Mouse (Mus musculus): ENCODE measurements around the gene Nlgn3. TPM values are rescaled to one million over a fixed set of nuclear protein-coding genes. Genes with fewer than 3 reads are reported as not detected.
A peak's percentile ranks its signal among the peaks of the same experiment; 100 is the strongest.

Nlgn3 gene
- polyA plus RNA-seq, 1 experiment from 2014 or later: 12.3 TPM

DNA sequence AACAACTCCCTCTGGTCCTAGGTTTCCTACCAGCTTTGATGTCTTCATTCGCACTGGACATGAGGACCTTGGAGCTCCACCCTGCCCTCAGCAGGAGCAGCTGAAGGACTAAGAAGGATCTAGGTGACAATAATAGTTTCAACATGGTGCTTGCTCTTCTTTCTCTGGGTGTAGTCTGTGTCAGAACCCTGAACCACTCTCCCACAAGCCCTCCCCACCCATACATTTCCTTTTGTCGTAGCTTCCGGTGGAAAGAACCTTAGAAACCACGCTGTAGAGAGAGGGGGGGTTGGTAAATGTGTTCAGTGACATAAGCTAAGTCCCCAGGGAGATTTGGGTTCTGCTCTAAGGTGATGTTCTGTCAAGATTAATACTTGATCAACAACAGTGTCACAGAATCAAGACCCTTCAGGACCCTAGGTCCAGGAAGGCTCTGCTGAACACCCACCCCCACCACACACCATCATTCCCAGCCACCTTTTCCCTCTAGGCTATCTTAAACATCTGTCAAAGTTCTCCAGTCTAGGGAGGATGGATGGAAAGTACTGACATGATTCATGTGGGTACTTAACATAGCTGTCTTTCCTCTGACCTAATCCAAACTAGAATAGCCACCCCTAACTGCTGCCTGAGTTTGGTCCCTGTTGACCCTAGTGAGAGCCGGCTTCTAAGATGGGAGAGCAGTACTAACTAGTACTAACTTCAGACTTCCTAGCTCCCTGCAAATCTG, 30.8 kb upstream of the Nlgn3 start, which contains the start of gene Il2rg:
Gene Il2rg (minus strand): TSS at position 231 of the 730 bp plus-strand sequence.
- Histone ChIP-seq H3K36me3 (ENCODE audit: control insufficient read depth, insufficient read depth, low read length) (no peaks in the 10 kb centered on the region), H3K4me3 (ENCODE audit: low read depth, low read length) (no peak within 1 kb of the TSS), H3K4me2 (ENCODE audit: low read depth, severe bottlenecking) (0 out of 2 replicates have a peak within 1 kb of the TSS, but pooled peaks have one; percentile 0), H3K9me3 (ENCODE audit: control insufficient read depth, low read length) (no peaks in the 10 kb centered on the region), H3K27ac (replicated peaks; ENCODE audit: low read depth, low read length) (no peak within 1 kb of the TSS), H3K27me3 (ENCODE audit: control insufficient read depth, insufficient read depth, low read length) (no peaks in the 10 kb centered on the region), H3K4me1 (ENCODE audit: control insufficient read depth, insufficient read depth, low read length) (no peaks in the 10 kb centered on the region), H3K9ac (ENCODE audit: low read length) (no peak within 1 kb of the TSS)
- DNase-seq (ENCODE audit: low spot score) (no peak), ATAC-seq (ENCODE audit: insufficient number of reproducible peaks, low FRiP score, low TSS enrichment, low read depth) (no peak)
- 61% methylated on average over 5 of the region's 5 CpGs for WGBS

DNA sequence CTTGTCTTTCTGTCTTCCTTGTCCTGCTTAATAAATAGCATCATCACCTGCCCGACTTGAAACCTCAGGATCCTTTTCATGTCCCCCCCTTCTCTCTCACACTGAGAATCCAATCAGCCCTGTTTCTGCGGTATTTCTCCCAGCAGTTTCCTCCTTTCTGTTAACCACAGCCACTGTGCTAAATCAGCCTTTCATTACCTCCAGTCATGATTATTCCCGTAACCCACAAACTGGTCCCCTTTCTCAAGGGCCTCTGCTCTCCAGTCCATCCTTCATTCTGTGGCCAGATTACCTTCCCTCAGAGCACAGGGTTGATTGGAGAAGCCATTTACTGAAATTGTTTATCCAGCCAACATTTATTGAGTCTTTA, 30.2 kb upstream of the Nlgn3 start, which contains the start of gene Gm20489:
Gene Gm20489 (minus strand): TSS at position 269 of the 370 bp plus-strand sequence.
- H3K36me3 ChIP-seq (ENCODE audit: control insufficient read depth, insufficient read depth, low read length): no peaks in the 10 kb centered on the region
- no peak within 1 kb of the TSS for H3K4me3 ChIP-seq (ENCODE audit: low read depth, low read length)
- 48% methylated on average over 3 of the region's 3 CpGs for WGBS
- H3K27ac ChIP-seq (replicated peaks; ENCODE audit: low read depth, low read length): no peak within 1 kb of the TSS
- H3K9me3 ChIP-seq (ENCODE audit: control insufficient read depth, low read length): no peaks in the 10 kb centered on the region
- no peaks in the 10 kb centered on the region for H3K4me1 ChIP-seq (ENCODE audit: control insufficient read depth, insufficient read depth, low read length)
- ATAC-seq (ENCODE audit: insufficient number of reproducible peaks, low FRiP score, low TSS enrichment, low read depth) (no peak), DNase-seq (ENCODE audit: low spot score) (no peak)
- no peak within 1 kb of the TSS for H3K9ac ChIP-seq (ENCODE audit: low read length)
- no peak within 1 kb of the TSS for H3K4me2 ChIP-seq (ENCODE audit: low read depth, severe bottlenecking)
- H3K27me3 ChIP-seq (ENCODE audit: control insufficient read depth, insufficient read depth, low read length): no peaks in the 10 kb centered on the region

DNA sequence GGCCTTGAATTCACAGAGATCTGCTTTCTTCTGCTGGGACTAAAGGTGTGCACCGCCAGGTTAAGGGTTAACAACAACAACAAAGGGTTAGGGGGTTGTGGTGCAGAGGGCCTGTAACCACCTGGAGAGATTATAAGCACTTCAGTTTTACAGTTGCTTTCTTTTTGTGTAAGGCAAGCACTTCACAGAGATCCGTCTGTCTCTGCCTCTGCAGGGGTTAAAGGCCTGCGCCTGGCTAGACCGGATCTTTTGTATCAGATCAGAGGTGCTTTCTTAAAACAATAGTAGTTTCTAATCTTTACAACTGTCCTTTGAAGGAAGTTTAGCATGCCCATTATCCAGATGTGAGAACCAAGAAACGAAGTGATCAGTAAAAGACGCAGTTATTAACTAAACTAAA, 25.6 kb upstream of the Nlgn3 start:
- Histone ChIP-seq H3K9me3 (ENCODE audit: control insufficient read depth, low read length) (no peaks in the 10 kb centered on the region), H3K36me3 (ENCODE audit: control insufficient read depth, insufficient read depth, low read length) (no peaks in the 10 kb centered on the region), H3K9ac (ENCODE audit: low read length) (peak overlapping the region; percentile 67; the same call in 1 of the 2 replicates), H3K4me2 (ENCODE audit: low read depth, severe bottlenecking) (no peak overlapping the region), H3K27ac (replicated peaks; ENCODE audit: low read depth, low read length) (peak overlapping the region; percentile 53), H3K4me1 (ENCODE audit: control insufficient read depth, insufficient read depth, low read length) (no peaks in the 10 kb centered on the region), H3K4me3 (ENCODE audit: low read depth, low read length) (peak overlapping the region; percentile 52; the same call in 1 of the 2 replicates), H3K27me3 (ENCODE audit: control insufficient read depth, insufficient read depth, low read length) (peaks cover 5% of the 10 kb centered on the region)
- DNase-seq (ENCODE audit: low spot score): no peak
- peak; percentile 19; the same call in 1 of the 2 replicates for ATAC-seq (ENCODE audit: insufficient number of reproducible peaks, low FRiP score, low TSS enrichment, low read depth)
- WGBS: 20% methylated on average over 6 of the region's 6 CpGs

DNA sequence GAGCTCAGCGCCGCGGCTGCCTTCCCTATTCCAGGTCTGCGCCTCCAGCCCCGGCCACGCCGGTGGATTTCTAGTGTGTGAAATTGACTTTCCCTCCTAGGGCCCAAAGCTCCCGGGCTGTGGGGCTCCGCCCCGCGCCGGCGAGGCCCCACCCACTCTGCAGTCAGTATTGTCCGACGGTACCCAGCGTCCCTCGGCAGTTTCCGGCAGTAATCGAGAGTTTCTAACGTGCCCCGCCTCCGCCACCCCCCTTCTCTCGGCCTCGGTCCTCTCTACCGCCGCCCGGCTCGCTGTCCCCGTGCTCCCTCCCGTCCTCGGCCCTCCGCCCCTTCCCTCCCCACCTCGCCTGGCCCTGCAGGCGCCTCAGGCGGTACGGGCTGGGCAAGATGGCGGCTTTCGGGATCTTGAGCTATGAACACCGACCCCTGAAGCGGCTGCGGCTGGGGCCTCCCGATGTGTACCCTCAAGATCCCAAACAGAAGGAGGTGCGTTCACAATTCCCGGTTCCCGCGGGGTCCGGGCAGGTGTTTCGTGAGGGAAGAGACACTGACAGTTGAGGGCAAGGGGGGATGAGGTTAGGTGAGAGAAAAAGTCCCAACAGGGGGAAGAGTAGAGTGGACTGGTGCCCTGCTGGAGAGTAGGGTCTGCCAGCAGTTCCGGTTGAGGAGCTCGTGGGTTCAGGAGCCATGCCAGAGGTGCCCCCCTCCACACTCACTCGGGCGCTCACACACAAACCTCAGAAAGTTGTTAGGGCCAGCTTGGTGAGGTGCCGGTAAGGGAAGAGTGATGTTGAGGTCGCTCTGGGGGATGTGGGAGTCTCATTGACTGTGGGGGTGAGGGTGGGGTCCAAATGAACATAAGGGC, 24.9 kb upstream of the Nlgn3 start, which contains the start of gene Med12:
Gene Med12 (plus strand): TSS at position 156 of the 864 bp plus-strand sequence.
- Histone ChIP-seq H3K27me3 (ENCODE audit: control insufficient read depth, insufficient read depth, low read length) (peaks cover 5% of the 10 kb centered on the region), H3K9ac (ENCODE audit: low read length) (peak within 1 kb of the TSS; percentile 67), H3K4me1 (ENCODE audit: control insufficient read depth, insufficient read depth, low read length) (no peaks in the 10 kb centered on the region), H3K4me2 (ENCODE audit: low read depth, severe bottlenecking) (peak within 1 kb of the TSS; percentile 45), H3K4me3 (ENCODE audit: low read depth, low read length) (peak within 1 kb of the TSS; percentile 52), H3K27ac (replicated peaks; ENCODE audit: low read depth, low read length) (peak within 1 kb of the TSS; percentile 53), H3K9me3 (ENCODE audit: control insufficient read depth, low read length) (no peaks in the 10 kb centered on the region), H3K36me3 (ENCODE audit: control insufficient read depth, insufficient read depth, low read length) (no peaks in the 10 kb centered on the region)
- ATAC-seq (ENCODE audit: insufficient number of reproducible peaks, low FRiP score, low TSS enrichment, low read depth) (peak; percentile 98), DNase-seq (ENCODE audit: low spot score) (peak; percentile 88)
- WGBS: 17% methylated on average over 51 of the region's 54 CpGs

DNA sequence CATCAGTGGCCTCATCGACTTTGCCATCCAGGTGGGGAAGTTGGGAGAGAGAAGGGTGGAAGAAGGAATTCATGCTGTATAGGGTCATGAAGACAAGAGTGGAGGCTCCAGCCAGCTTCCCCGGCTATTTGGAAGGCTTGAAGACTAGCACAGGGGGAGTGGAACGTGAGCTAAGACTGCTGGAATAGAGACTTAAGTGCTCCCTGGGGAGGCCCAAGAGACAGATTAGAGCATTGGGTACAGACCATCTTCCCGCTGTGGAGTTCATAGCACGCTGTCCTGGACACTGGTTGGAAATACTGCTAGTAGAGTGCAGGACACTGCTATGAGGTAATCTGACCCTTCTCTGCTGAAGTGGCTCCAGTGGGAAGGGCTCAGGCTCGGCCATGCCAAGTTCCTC, 16.2 kb upstream of the Nlgn3 start:
- 88% methylated on average over 6 of the region's 6 CpGs for WGBS
- Histone ChIP-seq H3K4me3 (ENCODE audit: low read depth, low read length) (no peak overlapping the region), H3K9me3 (ENCODE audit: control insufficient read depth, low read length) (no peaks in the 10 kb centered on the region), H3K9ac (ENCODE audit: low read length) (no peak overlapping the region), H3K27ac (replicated peaks; ENCODE audit: low read depth, low read length) (no peak overlapping the region), H3K4me1 (ENCODE audit: control insufficient read depth, insufficient read depth, low read length) (no peaks in the 10 kb centered on the region), H3K4me2 (ENCODE audit: low read depth, severe bottlenecking) (no peak overlapping the region), H3K36me3 (ENCODE audit: control insufficient read depth, insufficient read depth, low read length) (peaks cover 5% of the 10 kb centered on the region), H3K27me3 (ENCODE audit: control insufficient read depth, insufficient read depth, low read length) (0 out of 2 replicates have a peak, but pooled peaks cover 2% of the 10 kb centered on the region)
- ATAC-seq (ENCODE audit: insufficient number of reproducible peaks, low FRiP score, low TSS enrichment, low read depth) (no peak), DNase-seq (ENCODE audit: low spot score) (no peak)

DNA sequence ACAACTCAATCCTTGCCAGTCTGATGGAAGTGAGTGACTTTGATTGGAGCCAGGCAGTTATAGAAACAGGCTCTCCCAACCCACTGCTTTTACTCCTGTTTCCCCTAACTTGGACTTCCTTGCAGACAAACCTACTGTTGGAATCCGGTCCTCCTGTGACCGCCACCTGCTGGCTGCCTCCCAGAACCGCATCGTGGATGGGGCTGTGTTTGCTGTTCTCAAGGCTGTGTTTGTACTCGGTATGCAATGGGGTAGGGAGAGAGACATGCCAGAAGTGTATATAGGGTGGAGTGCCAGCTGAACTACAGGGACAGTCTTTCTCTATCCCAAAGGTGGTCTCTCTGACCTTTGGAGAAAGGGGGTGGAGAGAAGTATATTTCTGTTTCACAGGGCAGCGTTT, 13.4 kb upstream of the Nlgn3 start:
- peaks cover 5% of the 10 kb centered on the region for H3K36me3 ChIP-seq (ENCODE audit: control insufficient read depth, insufficient read depth, low read length)

DNA sequence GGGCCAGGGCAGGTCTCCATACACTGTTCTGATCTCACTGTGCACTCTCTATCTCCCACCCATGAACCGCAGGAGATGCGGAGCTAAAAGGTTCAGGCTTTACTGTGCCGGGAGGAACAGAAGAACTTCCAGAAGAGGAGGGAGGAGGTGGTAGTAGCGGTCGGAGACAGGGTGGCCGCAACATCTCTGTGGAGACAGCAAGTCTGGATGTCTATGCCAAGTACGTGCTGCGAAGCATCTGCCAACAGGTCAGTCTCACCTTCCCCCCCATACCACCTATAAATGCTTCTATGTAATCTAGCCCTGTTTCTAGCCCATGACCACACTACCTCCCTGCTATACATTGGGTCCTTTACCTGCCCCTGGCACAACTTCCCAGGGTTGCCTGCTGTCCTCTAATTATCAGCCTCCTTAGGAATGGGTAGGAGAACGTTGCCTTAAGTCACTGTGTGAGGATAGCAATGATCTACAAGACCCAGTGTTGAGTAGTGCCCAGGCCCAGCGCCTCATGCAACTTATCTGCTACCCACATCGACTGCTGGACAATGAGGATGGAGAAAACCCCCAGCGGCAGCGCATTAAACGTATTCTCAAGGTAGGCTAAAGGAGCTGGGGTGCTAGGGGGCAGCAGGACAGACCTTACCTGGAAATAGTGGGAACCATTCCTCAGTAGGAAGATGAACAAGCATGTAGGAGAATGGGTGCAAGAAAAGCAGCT, 12.9 kb upstream of the Nlgn3 start:
- no peak overlapping the region for H3K27ac ChIP-seq (replicated peaks; ENCODE audit: low read depth, low read length)
- 89% methylated on average over 14 of the region's 14 CpGs for WGBS
- H3K4me3 ChIP-seq (ENCODE audit: low read depth, low read length): no peak overlapping the region
- 0 out of 2 replicates have a peak, but pooled peaks cover 8% of the 10 kb centered on the region for H3K27me3 ChIP-seq (ENCODE audit: control insufficient read depth, insufficient read depth, low read length)
- no peak for ATAC-seq (ENCODE audit: insufficient number of reproducible peaks, low FRiP score, low TSS enrichment, low read depth)
- no peaks in the 10 kb centered on the region for H3K9me3 ChIP-seq (ENCODE audit: control insufficient read depth, low read length)
- DNase-seq (ENCODE audit: low spot score): no peak
- H3K36me3 ChIP-seq (ENCODE audit: control insufficient read depth, insufficient read depth, low read length): peaks cover 6% of the 10 kb centered on the region
- H3K4me1 ChIP-seq (ENCODE audit: control insufficient read depth, insufficient read depth, low read length): no peaks in the 10 kb centered on the region
- H3K9ac ChIP-seq (ENCODE audit: low read length): no peak overlapping the region
- no peak overlapping the region for H3K4me2 ChIP-seq (ENCODE audit: low read depth, severe bottlenecking)

More for the DNA sequence above, 13.4 kb upstream of the Nlgn3 start:
- Histone ChIP-seq H3K27me3 (ENCODE audit: control insufficient read depth, insufficient read depth, low read length) (0 out of 2 replicates have a peak, but pooled peaks cover 8% of the 10 kb centered on the region), H3K4me1 (ENCODE audit: control insufficient read depth, insufficient read depth, low read length) (no peaks in the 10 kb centered on the region), H3K4me2 (ENCODE audit: low read depth, severe bottlenecking) (no peak overlapping the region), H3K9ac (ENCODE audit: low read length) (no peak overlapping the region), H3K27ac (replicated peaks; ENCODE audit: low read depth, low read length) (no peak overlapping the region), H3K9me3 (ENCODE audit: control insufficient read depth, low read length) (no peaks in the 10 kb centered on the region), H3K4me3 (ENCODE audit: low read depth, low read length) (no peak overlapping the region)
- WGBS: 31% methylated on average over 6 of the region's 6 CpGs
- peak; percentile 77 for DNase-seq (ENCODE audit: low spot score)
- no peak for ATAC-seq (ENCODE audit: insufficient number of reproducible peaks, low FRiP score, low TSS enrichment, low read depth)

DNA sequence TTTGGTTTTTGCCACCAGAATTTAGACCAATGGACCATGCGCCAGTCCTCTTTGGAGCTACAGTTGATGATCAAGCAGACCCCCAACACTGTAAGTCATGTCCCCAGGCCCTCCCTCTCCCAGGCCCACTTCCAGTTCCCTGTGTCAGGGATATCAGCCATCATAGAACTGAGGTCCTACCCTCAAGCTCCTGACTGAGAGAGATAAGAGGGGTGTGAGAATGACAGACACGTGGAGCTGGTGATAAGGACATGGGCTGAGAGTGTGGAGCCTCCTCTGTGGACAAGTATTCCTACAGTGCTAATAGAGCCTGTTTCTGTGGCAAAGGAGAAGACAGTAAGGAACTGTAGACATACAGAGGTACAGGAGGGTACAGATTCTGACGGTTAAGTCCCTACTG, 11.4 kb upstream of the Nlgn3 start:
- DNase-seq (ENCODE audit: low spot score) (no peak), ATAC-seq (ENCODE audit: insufficient number of reproducible peaks, low FRiP score, low TSS enrichment, low read depth) (no peak)
- H3K4me1 ChIP-seq (ENCODE audit: control insufficient read depth, insufficient read depth, low read length): no peaks in the 10 kb centered on the region
- no peak overlapping the region for H3K27ac ChIP-seq (replicated peaks; ENCODE audit: low read depth, low read length)
- 0 out of 2 replicates have a peak, but pooled peaks cover 8% of the 10 kb centered on the region for H3K27me3 ChIP-seq (ENCODE audit: control insufficient read depth, insufficient read depth, low read length)
- H3K36me3 ChIP-seq (ENCODE audit: control insufficient read depth, insufficient read depth, low read length): peaks cover 9% of the 10 kb centered on the region
- no peak overlapping the region for H3K4me3 ChIP-seq (ENCODE audit: low read depth, low read length)
- no peak overlapping the region for H3K4me2 ChIP-seq (ENCODE audit: low read depth, severe bottlenecking)
- WGBS: 90% methylated on average over 3 of the region's 3 CpGs
- no peaks in the 10 kb centered on the region for H3K9me3 ChIP-seq (ENCODE audit: control insufficient read depth, low read length)
- no peak overlapping the region for H3K9ac ChIP-seq (ENCODE audit: low read length)
